17 mouse cellular contexts compared by ENCODE assay signal in the genomic region with DNA sequence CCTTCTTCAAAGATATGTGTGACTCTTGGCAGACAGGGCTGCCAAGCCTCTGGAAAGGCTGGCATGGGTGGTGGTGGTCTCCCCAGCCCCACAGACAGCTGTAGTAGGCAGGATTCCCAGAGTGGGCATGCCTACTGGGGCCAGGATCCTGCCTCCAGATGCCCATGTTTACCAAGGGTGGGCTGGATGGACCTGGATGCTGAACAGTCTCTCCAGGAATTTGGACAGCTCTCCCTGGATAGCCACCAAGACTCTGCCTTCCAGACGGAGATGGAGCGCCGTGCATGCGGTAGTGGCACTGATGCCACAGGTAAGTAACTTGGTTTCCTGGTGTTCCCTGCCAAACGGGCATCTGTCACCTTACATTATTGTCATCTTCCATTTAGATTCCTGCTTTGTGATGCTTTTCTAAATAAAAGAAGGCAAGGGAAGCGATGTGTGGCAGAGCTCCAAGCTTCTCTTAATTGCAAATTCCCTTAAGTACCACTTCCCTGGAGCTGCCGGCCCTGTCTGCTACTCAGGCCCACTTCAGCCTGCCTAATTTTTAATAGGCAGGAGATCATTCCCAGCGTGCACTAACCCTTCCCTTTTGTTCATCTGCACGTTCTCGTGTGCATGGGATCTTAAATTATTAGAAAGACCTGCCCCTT.
DNase-seq lines count a peak whose midpoint lies in the region; ATAC-seq and TF ChIP-seq lines count a peak whose summit lies in the region.
"Had no signal": no experiment of that assay in that cellular context is flagged by ENCODE, and none has a peak within 500 bp of the region (broad histone marks: within the 10 kb centered on the region; RNA-seq: fewer than 3 reads in every experiment).

No protein-coding gene starts in this region.

- 45% methylated on average over 10 of the region's 10 CpGs for WGBS in hindbrain, embryonic 15.5 days
- WGBS in hindbrain, embryonic 10.5 days = 79% methylated on average over 10 of the region's 10 CpGs
- 14% methylated on average over 10 of the region's 10 CpGs for WGBS in cerebellum, adult 2 months
- WGBS in forebrain, embryonic 12.5 days = 35% methylated on average over 10 of the region's 10 CpGs
- 37% methylated on average over 10 of the region's 10 CpGs for WGBS in midbrain, embryonic 14.5 days
- WGBS in kidney, embryonic 15.5 days = 66% methylated on average over 10 of the region's 10 CpGs

- H3K4me1 ChIP-seq in hindbrain, embryonic 15.5 days (replicated peaks) = peaks cover 22% of the 10 kb centered on the region
- H3K4me1 ChIP-seq in hindbrain, embryonic 10.5 days (replicated peaks) = peaks cover 15% of the 10 kb centered on the region
- H3K4me1 ChIP-seq in cerebellum, adult 2 months (ENCODE audit: control insufficient read depth, insufficient read depth, low read length) = peaks cover 6% of the 10 kb centered on the region; the same call in 1 of the 2 replicates
- peaks cover 22% of the 10 kb centered on the region for H3K4me1 ChIP-seq in forebrain, embryonic 12.5 days
- peaks cover 14% of the 10 kb centered on the region for H3K4me1 ChIP-seq in midbrain, embryonic 14.5 days (ENCODE audit: control insufficient read depth, insufficient read depth, low read length)
- H3K4me1 ChIP-seq in kidney, embryonic 15.5 days = 0 out of 2 replicates have a peak, but pooled peaks cover 5% of the 10 kb centered on the region
- H3K4me1 ChIP-seq: embryonic facial prominence, embryonic 13.5 days; liver, embryonic 13.5 days; lung, embryonic 15.5 days had no signal

- no peak for TF ChIP-seq CTCF in cerebellum, adult 2 months (IDR thresholded peaks at IDR 0.05; ENCODE audit: borderline replicate concordance, insufficient read depth, low read depth, low read length)

- no peak for TF ChIP-seq POLR2A in cerebellum, adult 2 months (IDR thresholded peaks at IDR 0.05; ENCODE audit: borderline replicate concordance, insufficient read depth, low read length)

- 0 out of 2 replicates have a peak overlapping the region, but pooled peaks have one; percentile 10 for H3K27ac ChIP-seq in hindbrain, embryonic 15.5 days (replicated peaks)
- no peak overlapping the region for H3K27ac ChIP-seq in hindbrain, embryonic 10.5 days
- H3K27ac ChIP-seq in cerebellum, adult 2 months (ENCODE audit: insufficient read depth, low read length) = no peak overlapping the region
- H3K27ac ChIP-seq in forebrain, embryonic 12.5 days = peak overlapping the region; percentile 42; the same call in 1 of the 2 replicates
- H3K27ac ChIP-seq in midbrain, embryonic 14.5 days (replicated peaks; ENCODE audit: low read depth, low read length) = no peak overlapping the region; the same call in 1 of the 2 replicates
- no peak overlapping the region for H3K27ac ChIP-seq in kidney, embryonic 15.5 days
- H3K27ac ChIP-seq: embryonic facial prominence, embryonic 13.5 days; left cerebral cortex, adult 2 months; limb, embryonic 12.5 days; liver, embryonic 13.5 days; lung, embryonic 15.5 days had no signal

- no peak overlapping the region for H3K4me3 ChIP-seq in hindbrain, embryonic 15.5 days
- no peak overlapping the region for H3K4me3 ChIP-seq in hindbrain, embryonic 10.5 days
- no peak overlapping the region for H3K4me3 ChIP-seq in cerebellum, adult 2 months (replicated peaks; ENCODE audit: insufficient read depth, low read depth, low read length)
- H3K4me3 ChIP-seq in forebrain, embryonic 12.5 days (replicated peaks) = no peak overlapping the region
- no peak overlapping the region for H3K4me3 ChIP-seq in midbrain, embryonic 14.5 days (replicated peaks; ENCODE audit: low read depth, low read length)
- H3K4me3 ChIP-seq in kidney, embryonic 15.5 days (replicated peaks) = no peak overlapping the region
- H3K4me3 ChIP-seq: embryonic facial prominence, embryonic 13.5 days; left cerebral cortex, adult 2 months; limb, embryonic 12.5 days; liver, embryonic 13.5 days; lung, embryonic 15.5 days had no signal

- H3K36me3 ChIP-seq in hindbrain, embryonic 15.5 days = no peaks in the 10 kb centered on the region
- H3K36me3 ChIP-seq in hindbrain, embryonic 10.5 days = no peaks in the 10 kb centered on the region
- H3K36me3 ChIP-seq in forebrain, embryonic 12.5 days (replicated peaks) = no peaks in the 10 kb centered on the region
- no peaks in the 10 kb centered on the region for H3K36me3 ChIP-seq in midbrain, embryonic 14.5 days (ENCODE audit: control insufficient read depth, insufficient read depth, low read length)
- H3K36me3 ChIP-seq in kidney, embryonic 15.5 days = no peaks in the 10 kb centered on the region
- H3K36me3 ChIP-seq: embryonic facial prominence, embryonic 13.5 days; limb, embryonic 12.5 days; liver, embryonic 13.5 days; lung, embryonic 15.5 days had no signal

- peak; percentile 63; the same call in 1 of the 2 replicates for ATAC-seq in hindbrain, embryonic 15.5 days (ENCODE audit: low FRiP score, low read depth)
- no peak for ATAC-seq in forebrain, embryonic 12.5 days (ENCODE audit: low FRiP score)
- no peak for ATAC-seq in midbrain, embryonic 14.5 days (ENCODE audit: low FRiP score, low TSS enrichment)
- ATAC-seq in kidney, embryonic 15.5 days (replicated peaks; ENCODE audit: low FRiP score) = no peak
- ATAC-seq: intestine, embryonic 16.5 days had no signal

- no peak overlapping the region for H3K9ac ChIP-seq in hindbrain, embryonic 15.5 days
- H3K9ac ChIP-seq in forebrain, embryonic 12.5 days = no peak overlapping the region
- H3K9ac ChIP-seq in midbrain, embryonic 14.5 days (replicated peaks; ENCODE audit: low read length) = no peak overlapping the region
- H3K9ac ChIP-seq in kidney, embryonic 15.5 days = no peak overlapping the region
- H3K9ac ChIP-seq: embryonic facial prominence, embryonic 13.5 days; limb, embryonic 12.5 days; liver, embryonic 13.5 days; lung, embryonic 15.5 days had no signal

- no peak for DNase-seq in hindbrain, embryonic 10.5 days (ENCODE audit: low spot score)
- DNase-seq in cerebellum, adult 2 months = peak; percentile 63 to 72
- DNase-seq in midbrain, embryonic 14.5 days = peak; percentile 50
- no peak for DNase-seq in T-cell, adult 2 months (ENCODE audit: low spot score)
- no peak for DNase-seq in lung, postnatal 25 days (ENCODE audit: low spot score)
- DNase-seq: adrenal gland, postnatal 10 days; liver, embryonic 13.5 days; spleen, adult 18-20 months; thymus, adult 18-20 months had no signal

- H3K27me3 ChIP-seq in hindbrain, embryonic 15.5 days = no peaks in the 10 kb centered on the region
- H3K27me3 ChIP-seq in hindbrain, embryonic 10.5 days (ENCODE audit: insufficient read depth, poor library complexity, severe bottlenecking) = peaks cover 21% of the 10 kb centered on the region
- H3K27me3 ChIP-seq in cerebellum, adult 2 months (ENCODE audit: control insufficient read depth, insufficient read depth, low read length) = no peaks in the 10 kb centered on the region
- peaks cover 13% of the 10 kb centered on the region for H3K27me3 ChIP-seq in forebrain, embryonic 12.5 days
- no peaks in the 10 kb centered on the region for H3K27me3 ChIP-seq in midbrain, embryonic 14.5 days (ENCODE audit: control insufficient read depth, insufficient read depth, low read length)
- H3K27me3 ChIP-seq in kidney, embryonic 15.5 days = no peaks in the 10 kb centered on the region
- H3K27me3 ChIP-seq: embryonic facial prominence, embryonic 13.5 days; liver, embryonic 13.5 days; lung, embryonic 15.5 days had no signal

- no peaks in the 10 kb centered on the region for H3K9me3 ChIP-seq in hindbrain, embryonic 15.5 days
- H3K9me3 ChIP-seq in hindbrain, embryonic 10.5 days = no peaks in the 10 kb centered on the region
- H3K9me3 ChIP-seq in forebrain, embryonic 12.5 days = no peaks in the 10 kb centered on the region
- no peaks in the 10 kb centered on the region for H3K9me3 ChIP-seq in midbrain, embryonic 14.5 days (ENCODE audit: control insufficient read depth, low read length)
- H3K9me3 ChIP-seq in kidney, embryonic 15.5 days (replicated peaks) = no peaks in the 10 kb centered on the region
- H3K9me3 ChIP-seq: embryonic facial prominence, embryonic 13.5 days; limb, embryonic 12.5 days; liver, embryonic 13.5 days; lung, embryonic 15.5 days had no signal

- no peak overlapping the region for H3K4me2 ChIP-seq in hindbrain, embryonic 15.5 days
- H3K4me2 ChIP-seq in forebrain, embryonic 12.5 days = 0 out of 2 replicates have a peak overlapping the region, but pooled peaks have one; percentile 8
- H3K4me2 ChIP-seq in midbrain, embryonic 14.5 days (ENCODE audit: low read length) = no peak overlapping the region
- H3K4me2 ChIP-seq in kidney, embryonic 15.5 days = no peak overlapping the region
- H3K4me2 ChIP-seq: embryonic facial prominence, embryonic 13.5 days; limb, embryonic 12.5 days; liver, embryonic 13.5 days; lung, embryonic 15.5 days had no signal

Comparison
In these comparisons a context has a peak if more than half of its experiments do, and no peak if none do; other contexts are left out.
1. H3K27ac ChIP-seq: peak in hindbrain, embryonic 15.5 days (single experiment) and forebrain, embryonic 12.5 days (single experiment); none in hindbrain, embryonic 10.5 days (single experiment), cerebellum, adult 2 months (single experiment), midbrain, embryonic 14.5 days (single experiment) and kidney, embryonic 15.5 days (single experiment).
2. DNase-seq: peak in cerebellum, adult 2 months (2 of 2) and midbrain, embryonic 14.5 days (single experiment); none in hindbrain, embryonic 10.5 days (single experiment), T-cell, adult 2 months (single experiment) and lung, postnatal 25 days (single experiment).